Mouse (Mus musculus) neutrophil, adult 5-6 weeks (primary cell): ENCODE results near the gene Plscr3. TPM values are rescaled to one million over a fixed set of nuclear protein-coding genes. Genes with fewer than 3 reads are reported as not detected.

ENCODE experiments used
- ATAC-seq: fragments of 151-379, 151-347 bp; 2 replicates; pipeline ENCODE4 v1.8.0; 2017; ENCODE audit warnings: mild to moderate bottlenecking, moderate TSS enrichment; ENCODE audit not compliant: insufficient number of reproducible peaks, poor library complexity, low FRiP score, severe bottlenecking; ENCODE audit errors: extremely low read depth
- total RNA-seq: library from RNA; stranded (forward); fragments of 200-1000 nt; gene quantifications from 2 replicates; pipeline ENCODE4 v1.2.3, GENCODE M21; 2017

Gene Plscr3
- total RNA-seq, 1 experiment from 2014 or later, result 4.4 TPM

DNA sequence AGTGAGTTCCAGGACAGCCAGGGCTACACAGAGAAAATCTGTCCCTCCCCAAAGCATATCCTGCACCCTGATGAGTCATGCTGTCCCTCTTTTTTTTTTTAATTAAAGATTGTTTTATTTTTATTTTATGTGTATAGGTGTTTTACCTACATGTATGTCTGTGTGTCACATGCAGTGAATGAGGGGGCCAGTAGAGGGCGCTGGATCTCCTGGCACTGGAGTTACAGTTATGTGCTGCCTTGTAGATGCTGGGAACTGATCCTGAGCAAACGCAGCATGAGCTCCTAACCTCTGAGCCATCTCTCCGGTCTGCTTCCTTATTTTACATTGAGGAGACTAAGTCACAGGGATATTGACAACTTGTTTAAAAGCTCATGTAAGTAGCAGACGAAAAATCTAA is 36.9 kb downstream of the Plscr3 start:
- ATAC-seq, result no peak

DNA sequence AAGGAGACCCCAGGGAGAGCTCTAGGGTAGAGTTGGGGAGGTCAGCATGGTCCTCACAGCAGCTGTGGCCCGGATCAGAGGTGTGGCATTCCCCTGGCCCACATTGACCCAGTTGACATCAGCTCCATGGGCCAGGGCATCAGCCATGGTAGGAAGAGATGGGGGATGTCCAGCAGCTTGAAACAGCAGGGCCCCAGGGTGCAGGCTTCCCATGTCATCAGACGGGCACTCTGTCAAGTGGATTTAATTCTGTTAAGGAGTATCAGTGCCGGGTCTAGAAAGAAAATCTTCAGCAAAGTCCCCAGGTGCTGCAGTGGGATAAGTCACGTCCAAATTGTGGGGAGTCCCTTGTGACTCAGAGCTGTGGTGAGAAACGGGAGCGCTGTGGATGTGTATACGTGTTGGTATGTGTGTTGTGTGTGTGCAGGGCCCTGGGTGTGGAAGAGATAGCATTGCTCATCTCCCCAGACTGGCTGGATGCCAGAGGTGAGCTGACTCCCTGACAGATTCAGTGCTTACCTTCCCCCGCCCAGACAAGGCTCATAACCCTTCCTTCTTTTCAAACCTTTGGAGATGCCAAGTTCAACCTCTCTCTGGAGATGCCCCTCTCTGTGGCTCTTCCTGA is 37.5 kb downstream of the Plscr3 start:
- ATAC-seq, result no peak

DNA sequence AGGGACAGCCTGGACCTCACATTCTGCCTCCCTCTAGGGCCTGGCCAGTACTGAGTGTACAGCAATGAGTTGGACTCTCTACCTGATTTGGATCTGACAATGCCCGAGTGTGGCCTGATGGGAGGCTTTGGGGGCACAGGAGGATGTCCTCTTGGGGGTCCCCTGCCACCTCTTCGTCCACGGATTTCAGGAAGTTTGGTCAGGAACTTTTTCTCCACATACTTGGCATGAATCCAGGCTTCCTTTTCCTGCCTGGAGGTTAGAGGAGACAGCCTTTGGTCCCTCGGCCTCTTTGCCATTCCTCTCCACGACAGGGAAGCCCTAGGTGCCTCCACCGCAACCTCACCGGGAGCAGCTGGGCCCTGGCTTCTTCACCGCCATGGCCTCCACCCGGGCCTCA is 38.1 kb downstream of the Plscr3 start:
- ATAC-seq, result no peak

DNA sequence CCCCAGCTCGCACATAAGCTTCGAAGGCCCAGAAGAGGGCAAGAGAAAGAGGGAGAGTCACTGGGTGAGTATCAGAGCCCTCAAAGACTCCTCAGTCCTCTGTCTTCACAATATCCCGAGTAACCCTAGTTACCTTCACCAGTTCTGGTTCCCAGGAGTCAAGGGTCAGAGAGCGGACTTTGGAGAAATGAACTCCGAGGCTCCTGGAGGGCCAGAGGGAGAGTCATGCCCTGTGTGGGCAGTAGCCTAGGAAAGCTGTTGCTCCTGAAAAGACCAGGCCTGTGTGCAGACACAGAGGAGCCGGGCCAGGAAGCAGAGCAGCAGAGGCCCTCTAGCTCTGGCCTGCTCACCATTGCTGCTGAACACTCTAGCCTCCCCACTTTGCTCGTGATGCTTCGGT is 38.5 kb downstream of the Plscr3 start:
- ATAC-seq, result no peak

DNA sequence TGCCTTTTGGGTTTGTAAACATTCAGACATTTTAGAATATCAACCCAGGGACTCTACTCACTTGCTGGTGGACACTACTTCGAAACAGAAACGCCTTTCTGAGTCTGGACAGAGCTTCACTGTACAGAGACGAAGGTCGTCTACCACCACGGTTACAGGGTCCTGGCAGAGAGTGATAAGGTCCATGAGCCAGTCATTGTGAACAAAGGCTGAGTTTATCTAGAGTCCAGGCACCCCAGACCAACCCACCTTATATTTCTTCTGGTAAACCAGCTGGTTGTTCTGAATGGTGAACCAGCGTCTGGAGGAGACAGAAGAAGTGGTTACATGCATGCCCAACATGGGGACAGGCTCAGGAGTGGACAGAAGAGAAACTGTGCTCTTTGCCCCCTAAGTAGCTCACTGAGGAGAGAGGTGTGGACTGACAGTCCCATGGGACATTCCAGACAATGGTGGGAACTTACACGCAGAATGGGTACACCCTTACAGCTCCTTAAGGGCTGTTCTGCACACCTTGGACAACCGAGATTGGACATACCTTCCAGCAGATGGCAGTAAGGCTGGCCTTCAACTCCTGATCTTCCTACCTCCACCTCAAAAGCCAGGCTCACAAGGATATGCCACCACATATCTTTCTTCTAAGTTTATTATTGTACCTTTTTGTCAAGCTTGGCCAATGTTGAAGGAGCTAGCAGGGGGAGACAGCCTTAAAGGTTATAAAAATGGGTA is 40.9 kb downstream of the Plscr3 start:
- ATAC-seq, result no peak

DNA sequence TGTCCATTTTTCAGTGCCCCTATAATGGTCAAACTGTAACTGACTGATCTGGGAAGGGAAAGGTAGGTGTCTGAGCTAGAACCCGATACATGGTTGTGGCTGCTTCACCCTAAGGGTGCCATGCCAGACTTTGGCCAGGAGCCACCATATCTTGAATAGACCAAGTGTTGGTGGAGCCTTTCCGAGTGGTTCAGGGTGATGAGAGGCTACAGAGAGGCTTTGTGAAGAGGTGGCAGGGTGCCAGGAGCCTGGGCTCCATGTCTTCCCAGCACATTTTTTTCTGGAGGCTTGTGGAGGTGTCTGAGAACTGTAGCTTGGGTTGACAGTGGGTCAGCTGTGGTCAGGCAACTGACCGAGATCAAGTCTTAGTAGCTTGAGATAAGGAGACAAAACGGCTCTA is 45.3 kb downstream of the Plscr3 start:
- no peak for ATAC-seq

DNA sequence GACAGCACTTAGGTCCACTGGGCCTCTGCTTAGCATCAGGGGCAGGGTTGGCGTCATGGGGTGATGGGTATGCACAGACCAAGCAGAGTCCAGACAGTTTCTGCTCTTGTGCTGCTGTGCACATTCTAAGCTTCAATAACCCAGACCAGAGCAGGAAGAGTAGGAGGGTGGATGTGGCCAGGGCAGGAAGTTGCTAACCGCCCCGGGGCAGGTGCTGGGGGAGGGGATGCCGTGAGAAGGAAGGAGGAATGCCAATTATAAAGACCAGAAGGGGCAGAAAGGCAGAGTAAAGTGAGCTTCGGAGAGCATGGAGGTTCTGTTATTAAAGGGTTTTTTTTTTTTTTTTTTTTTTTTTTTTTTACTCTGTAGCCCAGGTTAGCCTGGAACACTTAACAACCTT is 48.5 kb downstream of the Plscr3 start:
- peak; percentile 87 for ATAC-seq

DNA sequence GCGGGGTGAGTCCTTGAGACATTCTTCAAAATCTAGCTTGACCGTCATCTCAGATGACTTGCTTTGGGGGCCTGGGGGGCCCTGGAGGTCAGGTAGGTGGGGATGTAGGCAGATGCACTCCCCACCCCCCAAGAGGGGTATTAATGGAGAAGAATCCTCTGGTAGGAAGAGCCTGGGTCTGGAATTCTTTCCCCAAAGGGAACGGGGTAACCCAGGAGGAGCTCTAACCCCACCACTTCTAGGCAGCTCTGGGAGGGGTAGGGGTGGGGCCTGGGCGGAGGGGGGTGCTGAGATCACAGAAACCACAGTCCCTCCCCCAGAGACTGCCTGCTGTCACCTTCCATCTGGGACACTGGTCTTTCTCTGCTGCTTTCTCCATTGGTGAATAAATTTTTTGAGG is 49.1 kb downstream of the Plscr3 start, which contains the start of gene Acap1:
Gene Acap1 (minus strand): TSS at position 249 of the 400 bp plus-strand sequence.
- peak; percentile 51 for ATAC-seq

DNA sequence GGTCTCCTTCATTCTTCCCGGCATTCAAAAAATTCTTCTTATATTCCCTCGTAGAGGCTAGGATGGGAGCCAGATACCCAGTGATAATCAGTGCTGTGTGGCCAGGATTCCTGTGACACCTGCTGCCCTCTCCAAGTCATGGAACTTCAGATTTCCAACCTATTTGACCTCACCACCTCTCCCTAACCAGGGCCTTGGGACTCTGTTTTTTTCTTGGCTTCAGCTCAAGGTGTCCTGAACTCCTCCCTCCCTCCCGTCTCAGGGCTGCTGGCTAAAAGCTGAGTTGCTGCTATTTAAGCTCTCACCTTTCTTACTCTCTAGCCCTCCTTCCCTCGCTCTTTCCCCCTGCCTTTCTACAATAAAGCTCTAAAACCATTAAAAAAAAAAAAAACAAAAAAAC is 53.7 kb downstream of the Plscr3 start:
- ATAC-seq, result no peak

DNA sequence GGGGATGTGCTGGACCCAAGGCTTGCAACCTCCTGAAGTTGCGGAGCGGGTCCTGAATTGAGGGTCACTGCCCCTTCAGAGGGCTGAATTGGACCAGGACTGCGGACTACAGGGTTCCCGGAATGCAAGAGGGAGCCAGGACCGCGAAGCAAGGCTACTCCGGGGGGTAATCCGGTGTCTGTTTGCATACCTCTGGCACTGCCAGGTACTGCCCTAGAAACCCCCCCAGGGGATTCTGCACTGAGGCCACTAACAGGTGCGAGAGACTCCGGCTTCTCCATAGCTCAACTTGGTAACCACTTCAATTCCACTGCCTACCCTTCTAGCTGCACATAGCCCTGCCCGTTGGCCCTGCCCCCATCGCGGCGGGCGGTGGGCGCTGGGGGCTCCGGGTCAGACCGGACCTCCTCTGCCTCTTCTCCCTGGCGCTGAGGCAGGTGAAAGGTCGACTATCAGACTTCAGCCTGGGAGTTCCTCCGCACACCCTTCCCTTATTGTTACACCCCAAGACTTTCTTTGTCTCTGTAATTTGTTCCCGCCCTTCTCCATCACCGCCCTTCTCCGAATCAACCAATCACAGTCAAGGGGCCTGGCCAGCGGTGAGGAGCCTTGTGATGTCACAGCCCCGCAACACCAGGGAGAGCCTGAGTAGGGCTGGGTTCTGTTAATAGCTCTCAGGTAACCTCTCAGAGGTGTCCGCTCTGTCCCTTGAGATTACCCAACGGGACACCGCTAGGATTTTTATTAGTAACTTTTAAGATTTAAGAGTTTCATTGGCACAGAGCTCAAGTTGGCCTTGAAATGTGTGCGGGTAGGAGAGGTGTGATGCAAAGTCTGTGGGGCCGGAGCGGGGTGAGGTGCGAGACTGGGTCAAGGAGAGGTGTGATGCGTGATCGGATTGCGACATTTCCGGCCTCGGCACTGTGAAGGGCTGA is 54.6 kb downstream of the Plscr3 start, which contains the start of the genes 2810408A11Rik and Neurl4:
Gene 2810408A11Rik (minus strand): TSS at position 517 of the 935 bp plus-strand sequence.
Gene Neurl4 (plus strand): TSS at position 602 of the 935 bp plus-strand sequence.
- peak; percentile 86 for ATAC-seq

DNA sequence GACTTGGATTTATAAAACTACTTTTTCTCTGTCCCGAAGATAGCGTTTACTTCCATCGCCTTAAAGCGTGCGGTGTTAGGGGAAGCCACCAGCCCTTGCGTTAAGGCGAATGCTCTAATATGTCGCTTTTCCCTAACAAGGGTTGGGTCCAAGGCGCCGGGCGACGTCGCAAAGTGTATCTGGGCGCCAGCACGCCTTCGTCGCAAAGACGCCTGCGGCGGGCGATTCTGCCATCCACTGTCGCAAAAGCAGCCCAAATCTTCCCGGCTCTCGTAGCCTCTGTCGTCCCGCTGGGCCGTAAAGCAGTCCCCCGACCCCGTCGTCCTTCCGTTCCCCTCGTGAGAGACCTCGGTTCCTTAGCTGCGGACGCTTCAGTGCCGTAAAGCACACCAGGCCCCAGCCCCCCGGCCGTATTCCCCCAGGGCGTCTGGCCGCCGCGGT is 55.2 kb downstream of the Plscr3 start:
- peak; percentile 75 for ATAC-seq

Other genes with a start within 250 kb of the Plscr3 start
- not detected in 2 replicates for gene Atp1b2, start 240.4 kb upstream of the Plscr3 start, total RNA-seq
- not detected in 2 replicates for gene Shbg, start 228.5 kb upstream of the Plscr3 start, total RNA-seq
- gene Sat2, start 224.4 kb upstream of the Plscr3 start, total RNA-seq, result not detected in 2 replicates
- 75.8 and 86.1 TPM in 2 replicates for gene Fxr2, start 213.4 kb upstream of the Plscr3 start, total RNA-seq
- 1.5 and 2.1 TPM in 2 replicates for gene Sox15, start 191.1 kb upstream of the Plscr3 start, total RNA-seq
- 35.6 and 41.3 TPM in 2 replicates for gene Mpdu1, start 183.7 kb upstream of the Plscr3 start, total RNA-seq
- gene Cd68, start 180.2 kb upstream of the Plscr3 start, total RNA-seq, result 82.6 and 91.5 TPM in 2 replicates
- 265 and 300 TPM in 2 replicates for gene Eif4a1, start 174.0 kb upstream of the Plscr3 start, total RNA-seq
- 92.3 and 106 TPM in 2 replicates for gene Senp3, start 164.3 kb upstream of the Plscr3 start, total RNA-seq
- gene Tnfsf13, start 160.6 kb upstream of the Plscr3 start, total RNA-seq, result 3.3 and 3.7 TPM in 2 replicates
- 0.70 and 0.74 TPM in 2 replicates for gene Tnfsf12, start 150.5 kb upstream of the Plscr3 start, total RNA-seq
- 0.58 and 0.86 TPM in 2 replicates for gene Tnfsfm13, start 150.3 kb upstream of the Plscr3 start, total RNA-seq
- gene Polr2a, start 87.7 kb upstream of the Plscr3 start, total RNA-seq, result 40.2 and 59.4 TPM in 2 replicates
- not detected in 2 replicates for gene Slc35g3, start 84.4 kb upstream of the Plscr3 start, total RNA-seq
- gene Zbtb4, start 80.5 kb upstream of the Plscr3 start, total RNA-seq, result 22.0 and 27.8 TPM in 2 replicates
- 3.5 and 5.3 TPM in 2 replicates for gene Chrnb1, start 50.4 kb upstream of the Plscr3 start, total RNA-seq
- gene Fgf11, start 44.5 kb upstream of the Plscr3 start, total RNA-seq, result not detected in 2 replicates
- gene Tmem102, start 40.8 kb upstream of the Plscr3 start, total RNA-seq, result 0.58 TPM in 1 of 2 replicates, not detected in the other
- not detected in 2 replicates for gene Gm39566, start 31.1 kb upstream of the Plscr3 start, total RNA-seq
- gene Spem2, start 27.9 kb upstream of the Plscr3 start, total RNA-seq, result 0.47 TPM in 1 of 2 replicates, not detected in the other
- gene Spem1, start 24.2 kb upstream of the Plscr3 start, total RNA-seq, result not detected in 2 replicates
- gene Nlgn2, start 8.6 kb upstream of the Plscr3 start, total RNA-seq, result 0.12 TPM in 1 of 2 replicates, not detected in the other
- gene Tmem256, start 7.9 kb upstream of the Plscr3 start, total RNA-seq, result 9.1 and 13.3 TPM in 2 replicates
- not detected in 2 replicates for gene Tnk1, start 12.4 kb downstream of the Plscr3 start, total RNA-seq
- gene Tmem95, start 31.6 kb downstream of the Plscr3 start, total RNA-seq, result not detected in 2 replicates
- 9.0 and 9.5 TPM in 2 replicates for gene Kctd11, start 35.0 kb downstream of the Plscr3 start, total RNA-seq
- 245 and 247 TPM in 2 replicates for gene Acap1, start 49.2 kb downstream of the Plscr3 start, total RNA-seq
- 2.8 and 3.8 TPM in 2 replicates for gene 2810408A11Rik, start 54.6 kb downstream of the Plscr3 start, total RNA-seq
- gene Neurl4, start 54.7 kb downstream of the Plscr3 start, total RNA-seq, result 64.1 and 71.1 TPM in 2 replicates
- gene Gps2, start 67.5 kb downstream of the Plscr3 start, total RNA-seq, result 103 TPM in 2 replicates
- 155 and 165 TPM in 2 replicates for gene Eif5a, start 75.6 kb downstream of the Plscr3 start, total RNA-seq
- not detected in 2 replicates for gene Ybx2, start 89.4 kb downstream of the Plscr3 start, total RNA-seq
- gene Slc2a4, start 101.8 kb downstream of the Plscr3 start, total RNA-seq, result not detected in 2 replicates
- 0.47 TPM in 1 of 2 replicates, not detected in the other for gene Cldn7, start 118.4 kb downstream of the Plscr3 start, total RNA-seq
- gene Ctdnep1, start 134.8 kb downstream of the Plscr3 start, total RNA-seq, result 31.4 and 42.8 TPM in 2 replicates
- 21.6 and 23.2 TPM in 2 replicates for gene Elp5, start 136.1 kb downstream of the Plscr3 start, total RNA-seq
- gene Gabarap, start 144.8 kb downstream of the Plscr3 start, total RNA-seq, result 397 and 455 TPM in 2 replicates
- 74.4 and 80.3 TPM in 2 replicates for gene Phf23, start 149.4 kb downstream of the Plscr3 start, total RNA-seq
- 41.0 and 41.7 TPM in 2 replicates for gene Dvl2, start 154.2 kb downstream of the Plscr3 start, total RNA-seq
- gene Acadvl, start 169.0 kb downstream of the Plscr3 start, total RNA-seq, result 45.2 and 46.7 TPM in 2 replicates
- gene Dlg4, start 170.6 kb downstream of the Plscr3 start, total RNA-seq, result 2.4 and 2.9 TPM in 2 replicates
- not detected in 2 replicates for gene Asgr1, start 207.7 kb downstream of the Plscr3 start, total RNA-seq
- not detected in 2 replicates for gene Asgr2, start 246.3 kb downstream of the Plscr3 start, total RNA-seq